Mouse (Mus musculus) C2C12 (cell line): ENCODE results near the gene Gatad2a. TPM values are rescaled to one million over a fixed set of nuclear protein-coding genes. Genes with fewer than 3 reads are reported as not detected.

ENCODE experiments used
- H3K27me3 ChIP-seq: one replicate; pipeline ENCODE4 v1.6.1; 2011; ENCODE audit not compliant: control insufficient read depth, insufficient read depth, insufficient read length
- H3K36me3 ChIP-seq: one replicate; pipeline ENCODE4 v1.6.1; 2011; ENCODE audit not compliant: control insufficient read depth, insufficient read depth
- H3K4me3 ChIP-seq: one replicate; pipeline ENCODE4 v1.5.1; 2011; ENCODE audit warnings: mild to moderate bottlenecking, control low read depth; ENCODE audit not compliant: poor library complexity, insufficient read depth, severe bottlenecking
- H3K79me2 ChIP-seq: one replicate; pipeline ENCODE4 v1.6.1; 2011; ENCODE audit not compliant: control insufficient read depth, insufficient read depth
- H3K79me3 ChIP-seq: one replicate; pipeline ENCODE4 v1.6.1; 2011; ENCODE audit warnings: low read depth, control low read depth
- H3ac ChIP-seq: one replicate; pipeline ENCODE3; 2011; ENCODE audit warnings: low read depth; ENCODE audit not compliant: control insufficient read depth, insufficient read length
- CEBPB ChIP-seq: IDR thresholded peaks from one replicate; pipeline ENCODE4 v1.6.1; 2011; ENCODE audit warnings: low read depth, mild to moderate bottlenecking, control low read depth, moderate library complexity
- CTCF ChIP-seq: IDR thresholded peaks from one replicate; pipeline ENCODE4 v1.5.1; 2011; ENCODE audit not compliant: control insufficient read depth, insufficient read depth, insufficient read length
- FOSL1 ChIP-seq: IDR thresholded peaks from one replicate; pipeline ENCODE4 v1.8.0; 2011; ENCODE audit warnings: mild to moderate bottlenecking, low read length; ENCODE audit not compliant: poor library complexity, insufficient read depth, severe bottlenecking
- MAX ChIP-seq: IDR thresholded peaks from one replicate; pipeline ENCODE4 v1.6.1; 2011; ENCODE audit warnings: mild to moderate bottlenecking, control low read depth
- MYOD1 ChIP-seq: IDR thresholded peaks from one replicate; pipeline ENCODE4 v1.6.1; 2011; ENCODE audit warnings: low read depth; ENCODE audit not compliant: control insufficient read depth, insufficient read length
- MYOG ChIP-seq: IDR thresholded peaks from one replicate; pipeline ENCODE4 v1.6.1; 2011; ENCODE audit not compliant: control insufficient read depth, insufficient read length; ENCODE audit errors: extremely low read depth
- USF1 ChIP-seq: IDR thresholded peaks from one replicate; pipeline ENCODE4 v1.6.1; 2011; ENCODE audit warnings: low read depth, mild to moderate bottlenecking, control low read depth, moderate library complexity
- polyA plus RNA-seq: library from polyadenylated mRNA; unstranded; fragments of >200 nt; fragmentation: generic; extraction: Trizol; gene quantifications from one replicate; pipeline ENCODE4 v1.2.1, GENCODE M21; 2012; ENCODE audit warnings: missing spikeins

The Gatad2a gene
- polyA plus RNA-seq, 1 experiment = 59.3 TPM

GRCm38 (mm10) chr8:69903063-69903542, 93.1 kb downstream of the Gatad2a start:
- Histone ChIP-seq H3K27me3 (no peaks in the 10 kb centered on the region), H3K4me3 (peak overlapping the region; percentile 21), H3K79me2 (peaks cover 33% of the 10 kb centered on the region), H3ac (peak overlapping the region; percentile 54), H3K36me3 (no peaks in the 10 kb centered on the region), H3K79me3 (peaks cover 19% of the 10 kb centered on the region)
- TF ChIP-seq CEBPB (no peak), USF1 (no peak), MAX (peak; percentile 73), MYOG (no peak), CTCF (no peak)

GRCm38 (mm10) chr8:69902163-69903062, 93.8 kb downstream of the Gatad2a start, which contains the start of the genes Tssk6, Ndufa13 and Yjefn3:
TSS of gene Tssk6 (plus strand) at chr8:69902184.
TSS of gene Ndufa13 (minus strand) at chr8:69902558.
TSS of gene Yjefn3 (minus strand) at chr8:69902712.
- H3K4me3 ChIP-seq = peak within 1 kb of the TSS; percentile 68
- H3K79me2 ChIP-seq = peaks cover 40% of the 10 kb centered on the region
- peaks cover 26% of the 10 kb centered on the region for H3K79me3 ChIP-seq
- no peaks in the 10 kb centered on the region for H3K36me3 ChIP-seq
- TF ChIP-seq MAX = no peak
- TF ChIP-seq MYOG = no peak
- TF ChIP-seq CEBPB = no peak
- no peak for TF ChIP-seq USF1
- no peak for TF ChIP-seq MYOD1
- no peak for TF ChIP-seq CTCF
- no peak for TF ChIP-seq FOSL1
- peak within 1 kb of the TSS; percentile 84 for H3ac ChIP-seq
- H3K27me3 ChIP-seq = no peaks in the 10 kb centered on the region

GRCm38 (mm10) chr8:69901484-69902162, 94.6 kb downstream of the Gatad2a start:
- peak overlapping the region; percentile 68 for H3K4me3 ChIP-seq
- peaks cover 29% of the 10 kb centered on the region for H3K79me3 ChIP-seq
- no peaks in the 10 kb centered on the region for H3K27me3 ChIP-seq
- H3K36me3 ChIP-seq = peaks cover 3% of the 10 kb centered on the region
- TF ChIP-seq MAX (peak; percentile 60), CEBPB (no peak), MYOD1 (no peak), USF1 (no peak), MYOG (no peak)
- peaks cover 48% of the 10 kb centered on the region for H3K79me2 ChIP-seq
- peak overlapping the region; percentile 84 for H3ac ChIP-seq

GRCm38 (mm10) chr8:69900895-69901451, 95.2 kb downstream of the Gatad2a start:
- Histone ChIP-seq H3ac (peak overlapping the region; percentile 84), H3K27me3 (no peaks in the 10 kb centered on the region), H3K36me3 (peaks cover 3% of the 10 kb centered on the region), H3K4me3 (peak overlapping the region; percentile 68), H3K79me2 (peaks cover 54% of the 10 kb centered on the region), H3K79me3 (peaks cover 31% of the 10 kb centered on the region)
- no peak for TF ChIP-seq CTCF

GRCm38 (mm10) chr8:69899876-69900275, 96.3 kb downstream of the Gatad2a start:
- TF ChIP-seq MYOD1 (no peak), CEBPB (no peak), FOSL1 (no peak), CTCF (no peak), MYOG (no peak), USF1 (no peak), MAX (no peak)
- H3ac ChIP-seq = no peak overlapping the region
- H3K79me3 ChIP-seq = peaks cover 31% of the 10 kb centered on the region
- peaks cover 59% of the 10 kb centered on the region for H3K79me2 ChIP-seq
- no peaks in the 10 kb centered on the region for H3K27me3 ChIP-seq
- H3K4me3 ChIP-seq = no peak overlapping the region
- H3K36me3 ChIP-seq = peaks cover 7% of the 10 kb centered on the region
